ENCODE assay signal across 20 mouse cellular contexts in the genomic region with DNA sequence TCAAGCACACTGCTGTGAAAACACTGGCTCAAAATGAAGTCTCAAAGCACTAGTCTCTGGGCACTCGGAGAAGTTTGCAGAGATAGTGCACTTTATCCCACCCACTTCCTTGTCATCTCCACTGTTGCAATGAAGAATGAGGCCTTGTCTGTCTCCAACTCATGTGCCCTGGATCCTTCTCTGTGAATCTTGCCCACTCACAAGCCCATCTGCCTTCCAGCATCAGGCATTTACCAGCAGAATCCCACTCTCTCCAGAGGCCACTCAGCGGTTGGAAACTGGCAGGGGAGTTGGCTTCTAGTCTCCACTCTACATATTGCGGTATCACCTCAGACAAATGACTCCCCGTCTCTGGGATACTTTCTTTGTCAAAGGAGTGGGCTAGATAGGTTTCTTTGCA.
DNase-seq lines count a peak whose midpoint lies in the region; ATAC-seq and TF ChIP-seq lines count a peak whose summit lies in the region.
"Had no signal": no experiment of that assay in that cellular context is flagged by ENCODE, and none has a peak within 500 bp of the region (broad histone marks: within the 10 kb centered on the region; RNA-seq: fewer than 3 reads in every experiment).

No protein-coding gene starts in this region.

- H3K4me3 ChIP-seq in layer of hippocampus, adult 2 months: no peak overlapping the region
- no peak overlapping the region for H3K4me3 ChIP-seq in bone marrow macrophage, adult 2 months (ENCODE audit: insufficient read depth, low read length)
- H3K4me3 ChIP-seq in hindbrain, embryonic 13.5 days: no peak overlapping the region
- H3K4me3 ChIP-seq: embryonic facial prominence, embryonic 10.5 days; embryonic facial prominence, embryonic 12.5 days; forebrain, embryonic 13.5 days; forebrain, embryonic 15.5 days had no signal

- 76% methylated on average over 4 of the region's 4 CpGs for WGBS in hindbrain, embryonic 13.5 days

- H3K27me3 ChIP-seq in hindbrain, embryonic 13.5 days: no peaks in the 10 kb centered on the region
- H3K27me3 ChIP-seq: embryonic facial prominence, embryonic 12.5 days; forebrain, embryonic 13.5 days; forebrain, embryonic 15.5 days had no signal

- no peak overlapping the region for H3K4me2 ChIP-seq in hindbrain, embryonic 13.5 days
- H3K4me2 ChIP-seq: embryonic facial prominence, embryonic 12.5 days; forebrain, embryonic 13.5 days; forebrain, embryonic 15.5 days had no signal

- DNase-seq in layer of hippocampus, adult 2 months (ENCODE audit: low spot score in 2 of 2): no peak
- DNase-seq in layer of hippocampus, postnatal 14 days (ENCODE audit: low spot score in 2 of 2): no peak
- DNase-seq in brain, adult 2 months (ENCODE audit: low read depth, low spot score): peak; percentile 54
- no peak for DNase-seq in ovary, postnatal 14 days (ENCODE audit: low spot score)
- DNase-seq: adrenal gland, adult 2 months; adrenal gland, postnatal 10 days; adrenal gland, postnatal 25 days; cerebellum, adult 11 months; cerebellum, adult 18-20 months; cerebellum, adult 8-10 months; cerebellum, adult 9-11 months; cerebellum, postnatal 14 days; cerebellum, postnatal 36 days; forebrain, postnatal 0 days had no signal

- no peak for ATAC-seq in hindbrain, embryonic 13.5 days (ENCODE audit: low FRiP score)

- H3K9ac ChIP-seq in hindbrain, embryonic 13.5 days: no peak overlapping the region
- H3K9ac ChIP-seq: embryonic facial prominence, embryonic 12.5 days; forebrain, embryonic 13.5 days; forebrain, embryonic 15.5 days; forebrain, postnatal 0 days had no signal

- peak overlapping the region; percentile 73; the same call in 1 of the 2 replicates for H3K27ac ChIP-seq in layer of hippocampus, adult 2 months
- peak overlapping the region; percentile 58 for H3K27ac ChIP-seq in bone marrow macrophage, adult 2 months (ENCODE audit: insufficient read depth, low read depth, low read length)
- no peak overlapping the region for H3K27ac ChIP-seq in hindbrain, embryonic 13.5 days
- H3K27ac ChIP-seq: embryonic facial prominence, embryonic 10.5 days; embryonic facial prominence, embryonic 12.5 days; forebrain, embryonic 13.5 days had no signal

- H3K4me1 ChIP-seq in bone marrow macrophage, adult 2 months (ENCODE audit: control insufficient read depth, insufficient read depth, low read length): peaks cover 34% of the 10 kb centered on the region
- no peaks in the 10 kb centered on the region for H3K4me1 ChIP-seq in hindbrain, embryonic 13.5 days (replicated peaks)
- H3K4me1 ChIP-seq: embryonic facial prominence, embryonic 10.5 days; embryonic facial prominence, embryonic 12.5 days; forebrain, embryonic 15.5 days had no signal

- TF ChIP-seq POLR2A in bone marrow macrophage, adult 2 months (IDR thresholded peaks at IDR 0.05; ENCODE audit: borderline replicate concordance, low read depth, low read length): no peak

- no peaks in the 10 kb centered on the region for H3K9me3 ChIP-seq in hindbrain, embryonic 13.5 days
- H3K9me3 ChIP-seq: embryonic facial prominence, embryonic 10.5 days; embryonic facial prominence, embryonic 12.5 days; forebrain, embryonic 13.5 days; forebrain, embryonic 15.5 days had no signal

- TF ChIP-seq CTCF in layer of hippocampus, adult 2 months (conservative IDR thresholded peaks at IDR 0.05): no peak
- TF ChIP-seq CTCF in bone marrow macrophage, adult 2 months (IDR thresholded peaks at IDR 0.05; ENCODE audit: low read depth, low read length): no peak

- peaks cover 36% of the 10 kb centered on the region for H3K36me3 ChIP-seq in hindbrain, embryonic 13.5 days
- H3K36me3 ChIP-seq: embryonic facial prominence, embryonic 10.5 days; embryonic facial prominence, embryonic 12.5 days; forebrain, embryonic 15.5 days had no signal
